Mouse (Mus musculus): Measurements from ENCODE around the gene Myt1l.

DNA sequence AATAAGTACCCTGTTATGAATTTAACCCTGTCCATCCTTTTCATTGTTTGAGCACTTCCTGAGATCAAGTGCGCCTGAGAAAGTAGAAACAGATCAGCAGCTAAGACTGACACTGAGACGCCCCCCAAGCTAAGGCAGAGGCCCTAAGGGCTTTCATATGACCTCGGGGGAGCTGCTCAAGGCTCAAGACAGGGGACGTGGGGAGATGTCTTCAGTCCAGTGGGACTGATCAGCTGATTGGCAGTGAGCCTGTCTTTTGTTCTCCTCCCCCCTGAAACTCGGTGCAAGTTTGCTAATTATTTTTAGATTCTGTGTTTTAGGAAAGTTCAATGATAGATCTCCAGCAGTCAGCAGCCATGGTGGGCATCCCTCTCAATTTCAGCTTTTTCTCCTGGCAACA lies 10.9 kb downstream of the Myt1l start:
- TF ChIP-seq CTCF (conservative IDR thresholded peaks at IDR 0.05; ENCODE audit: low read length) (no peak), NANOG (IDR thresholded peaks at IDR 0.05; ENCODE audit: borderline replicate concordance, low read length) (no peak), POU5F1 (IDR thresholded peaks at IDR 0.05; ENCODE audit: borderline replicate concordance, low read length) (no peak)

Data from E14TG2a.4 (cell line).